Mouse (Mus musculus) embryonic facial prominence, embryonic 11.5 days (tissue): Measurements from ENCODE around the gene Lmx1b. TPM values are rescaled to one million over a fixed set of nuclear protein-coding genes. Genes with fewer than 3 reads are reported as not detected.
A peak's percentile ranks its signal among the peaks of the same experiment; 100 is the strongest.

ENCODE experiments used
- ATAC-seq: fragments of 200-750 bp; cut with Nextera tagmentation; replicated peaks from 2 replicates; pipeline ENCODE4 v1.8.0; 2017; ENCODE audit warnings: low read depth; ENCODE audit not compliant: insufficient number of reproducible peaks, low FRiP score, low TSS enrichment
- DNase-seq: peaks from one replicate; pipeline ENCODE4 v3.0.0-alpha.2; 2015; ENCODE audit warnings: low spot score
- H3K27ac ChIP-seq: fragments of 300-500 bp; sonication (generic); replicated peaks from 2 replicates; pipeline ENCODE4 v1.5.1; 2014; ENCODE audit warnings: mild to moderate bottlenecking, low read depth, low read length, control low read depth
- H3K27me3 ChIP-seq: fragments of 300-500 bp; sonication (generic); 2 replicates; pipeline ENCODE4 v1.6.1; 2014; ENCODE audit warnings: mild to moderate bottlenecking, low read length, moderate library complexity, mixed read lengths; ENCODE audit not compliant: control insufficient read depth, insufficient read depth
- H3K36me3 ChIP-seq: fragments of 300-500 bp; sonication (generic); replicated peaks from 2 replicates; pipeline ENCODE4 v1.6.1; 2014; ENCODE audit warnings: low read depth, mild to moderate bottlenecking, low read length, moderate library complexity, mixed read lengths; ENCODE audit not compliant: control insufficient read depth, insufficient read depth
- H3K4me1 ChIP-seq: fragments of 300-500 bp; sonication (generic); 2 replicates; pipeline ENCODE4 v1.6.1; 2014; ENCODE audit warnings: low read length, mixed read lengths; ENCODE audit not compliant: control insufficient read depth, insufficient read depth
- H3K4me2 ChIP-seq: fragments of 300-500 bp; sonication (generic); 2 replicates; pipeline ENCODE4 v1.6.1; 2014; ENCODE audit warnings: low read depth, mild to moderate bottlenecking, control low read depth, low read length, moderate library complexity
- H3K4me3 ChIP-seq: fragments of 300-500 bp; sonication (generic); 2 replicates; pipeline ENCODE4 v1.5.1; 2014; ENCODE audit warnings: low read depth, low read length, control low read depth
- H3K9ac ChIP-seq: fragments of 300-500 bp; sonication (generic); replicated peaks from 2 replicates; pipeline ENCODE4 v1.6.1; 2014; ENCODE audit warnings: mild to moderate bottlenecking, control low read depth, low read length
- H3K9me3 ChIP-seq: fragments of 300-500 bp; sonication (generic); replicated peaks from 2 replicates; pipeline ENCODE4 v1.6.1; 2016; ENCODE audit warnings: mild to moderate bottlenecking, low read length, inconsistent platforms, mixed read lengths; ENCODE audit not compliant: control insufficient read depth
- WGBS: fragments of 180-500 bp; shearing (Covaris S2); extraction: QIAGEN DNeasy Blood & Tissue Kit; methylation state at CpG from one replicate; pipeline ENCODE4 v1.1.7; 2014; 5-methylcytosine and 5-hydroxymethylcytosine counted together
- polyA plus RNA-seq: library from polyadenylated mRNA; unstranded; fragments of >200 nt; fragmentation: Nextera tagmentation; extraction: Ambion mirVana; gene quantifications from 2 replicates; pipeline ENCODE4 v1.2.1, GENCODE M21; 2014

The Lmx1b gene
- polyA plus RNA-seq, 1 experiment from 2014 or later, result 1.2 TPM

DNA sequence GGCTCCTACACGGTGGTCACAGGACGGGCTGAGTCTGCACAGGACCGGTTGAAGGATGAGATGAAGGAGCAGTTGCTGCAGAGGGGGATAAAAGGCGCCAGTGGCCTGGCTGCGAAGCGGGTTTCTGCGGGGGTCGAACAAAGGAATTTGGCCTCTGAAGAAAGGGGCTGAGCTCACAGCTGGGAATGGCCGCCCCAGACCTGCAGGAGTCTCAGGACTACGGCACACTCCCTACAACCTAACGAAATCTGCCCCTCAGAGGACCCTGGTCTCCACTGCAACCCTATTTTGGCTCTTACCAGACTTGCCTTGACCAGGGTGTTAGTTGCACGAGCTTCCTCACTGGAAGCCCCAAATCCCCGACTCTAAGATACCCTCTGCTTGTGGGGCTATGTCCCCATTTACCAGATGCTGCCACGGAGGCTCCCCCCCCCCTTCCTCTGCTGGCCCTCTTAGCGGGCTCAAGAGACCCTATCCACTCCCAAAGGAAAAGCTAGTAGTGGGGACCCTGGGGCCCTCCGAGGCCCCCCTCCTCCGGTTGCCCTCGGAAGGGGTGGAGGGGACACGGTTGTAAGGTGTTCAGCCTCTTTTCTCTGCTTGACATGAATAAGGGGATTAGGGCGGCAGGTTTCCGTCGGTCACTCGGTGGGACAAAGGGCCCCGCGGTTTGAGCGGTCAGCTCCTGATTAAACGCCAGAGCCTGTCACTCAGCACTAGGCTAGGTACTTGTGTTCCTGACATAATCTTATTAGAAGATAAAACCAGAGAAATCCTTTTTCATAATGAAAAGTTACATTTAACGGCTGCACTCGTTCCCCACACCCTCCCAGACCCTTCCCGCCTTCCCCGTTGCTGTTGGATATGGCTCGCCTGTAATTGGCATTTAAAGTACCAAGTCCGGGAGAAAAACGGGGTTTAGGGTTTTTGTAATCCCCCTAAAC lies 10.0 kb downstream of the Lmx1b start:
- Histone ChIP-seq H3K4me3 (no peak overlapping the region), H3K4me1 (peaks cover 14% of the 10 kb centered on the region), H3K27me3 (peaks cover 66% of the 10 kb centered on the region), H3K9ac (no peak overlapping the region), H3K27ac (no peak overlapping the region), H3K9me3 (no peaks in the 10 kb centered on the region), H3K36me3 (no peaks in the 10 kb centered on the region), H3K4me2 (no peak overlapping the region; the same call in 1 of the 2 replicates)
- 1% methylated on average over 34 of the region's 34 CpGs for WGBS
- ATAC-seq (no peak), DNase-seq (no peak)

DNA sequence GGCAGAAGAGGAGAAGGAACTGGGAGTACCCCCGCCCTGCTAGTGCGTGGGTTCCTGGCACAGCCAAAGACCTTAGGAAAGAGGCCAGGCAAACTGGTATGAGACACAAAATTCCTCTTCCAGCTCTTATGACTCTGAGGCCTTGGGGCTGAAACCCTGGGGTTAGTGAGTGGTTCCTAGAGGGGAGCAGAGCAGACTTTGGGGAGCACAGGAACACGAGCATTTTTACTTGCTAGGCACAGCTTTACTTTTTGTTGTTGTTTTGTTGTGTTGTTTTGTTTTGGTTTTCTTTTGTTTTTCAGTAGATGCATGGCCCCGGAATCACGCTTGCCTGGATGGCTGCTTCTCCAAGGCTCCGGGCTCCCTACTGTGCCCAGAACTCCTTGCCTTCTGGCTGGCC lies 10.7 kb downstream of the Lmx1b start:
- H3K4me3 ChIP-seq, result no peak overlapping the region
- WGBS, result 11% methylated on average over 6 of the region's 6 CpGs
- DNase-seq, result no peak

DNA sequence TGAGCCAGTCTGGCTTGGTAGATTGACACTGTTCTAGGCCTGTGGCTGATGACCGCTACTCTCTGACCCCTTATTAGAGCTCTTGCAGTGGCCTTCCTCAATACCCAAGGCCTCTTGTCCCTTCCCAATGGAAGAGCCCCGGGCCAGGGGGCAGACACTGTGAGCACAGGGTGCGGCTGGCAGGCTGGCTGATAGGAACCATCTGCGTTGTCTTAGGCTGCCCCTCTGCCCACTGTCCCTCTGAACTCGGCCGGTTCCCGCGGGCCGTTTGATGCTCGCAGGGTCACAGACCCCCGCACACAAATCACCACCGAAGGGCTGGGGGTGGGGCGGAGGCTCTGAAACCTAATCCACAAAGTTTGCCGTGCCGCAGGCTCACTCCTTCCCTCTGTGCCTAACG lies 11.5 kb downstream of the Lmx1b start:
- no peaks in the 10 kb centered on the region for H3K9me3 ChIP-seq
- peaks cover 14% of the 10 kb centered on the region for H3K4me1 ChIP-seq
- H3K4me3 ChIP-seq, result no peak overlapping the region
- ATAC-seq (no peak; the same call in 1 of the 2 replicates), DNase-seq (no peak)
- no peak overlapping the region for H3K9ac ChIP-seq
- no peak overlapping the region for H3K4me2 ChIP-seq
- H3K36me3 ChIP-seq, result no peaks in the 10 kb centered on the region
- peaks cover 54% of the 10 kb centered on the region for H3K27me3 ChIP-seq
- no peak overlapping the region for H3K27ac ChIP-seq
- under 1% methylated on average over 16 of the region's 16 CpGs for WGBS

More for the DNA sequence above, 10.7 kb downstream of the Lmx1b start:
- Histone ChIP-seq H3K36me3 (no peaks in the 10 kb centered on the region), H3K27me3 (peaks cover 63% of the 10 kb centered on the region), H3K4me1 (peaks cover 14% of the 10 kb centered on the region), H3K4me2 (no peak overlapping the region), H3K27ac (no peak overlapping the region), H3K9ac (no peak overlapping the region), H3K9me3 (no peaks in the 10 kb centered on the region)
- ATAC-seq, result no peak

DNA sequence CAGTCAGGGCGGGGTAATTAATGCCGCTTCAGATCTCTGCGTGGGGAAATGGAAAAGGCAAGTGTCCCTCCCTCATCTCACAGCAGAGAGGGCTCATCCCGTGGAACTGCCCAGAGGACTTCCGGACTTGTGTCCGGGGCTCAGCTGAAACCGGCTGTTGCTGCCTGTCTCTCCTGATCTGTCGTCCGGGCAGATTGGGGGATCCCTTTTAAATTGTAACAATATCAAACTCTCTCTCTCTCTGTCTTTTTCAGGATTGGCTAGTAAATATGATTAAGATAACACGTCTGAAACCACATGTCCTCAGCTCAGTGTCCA lies 13.3 kb downstream of the Lmx1b start:
- Histone ChIP-seq H3K36me3 (no peaks in the 10 kb centered on the region), H3K27me3 (peaks cover 37% of the 10 kb centered on the region), H3K9me3 (no peaks in the 10 kb centered on the region), H3K4me1 (peaks cover 11% of the 10 kb centered on the region), H3K4me3 (no peak overlapping the region), H3K27ac (no peak overlapping the region), H3K4me2 (no peak overlapping the region), H3K9ac (no peak overlapping the region)
- DNase-seq, result no peak
- WGBS, result 19% methylated on average over 10 of the region's 10 CpGs
- ATAC-seq, result no peak

DNA sequence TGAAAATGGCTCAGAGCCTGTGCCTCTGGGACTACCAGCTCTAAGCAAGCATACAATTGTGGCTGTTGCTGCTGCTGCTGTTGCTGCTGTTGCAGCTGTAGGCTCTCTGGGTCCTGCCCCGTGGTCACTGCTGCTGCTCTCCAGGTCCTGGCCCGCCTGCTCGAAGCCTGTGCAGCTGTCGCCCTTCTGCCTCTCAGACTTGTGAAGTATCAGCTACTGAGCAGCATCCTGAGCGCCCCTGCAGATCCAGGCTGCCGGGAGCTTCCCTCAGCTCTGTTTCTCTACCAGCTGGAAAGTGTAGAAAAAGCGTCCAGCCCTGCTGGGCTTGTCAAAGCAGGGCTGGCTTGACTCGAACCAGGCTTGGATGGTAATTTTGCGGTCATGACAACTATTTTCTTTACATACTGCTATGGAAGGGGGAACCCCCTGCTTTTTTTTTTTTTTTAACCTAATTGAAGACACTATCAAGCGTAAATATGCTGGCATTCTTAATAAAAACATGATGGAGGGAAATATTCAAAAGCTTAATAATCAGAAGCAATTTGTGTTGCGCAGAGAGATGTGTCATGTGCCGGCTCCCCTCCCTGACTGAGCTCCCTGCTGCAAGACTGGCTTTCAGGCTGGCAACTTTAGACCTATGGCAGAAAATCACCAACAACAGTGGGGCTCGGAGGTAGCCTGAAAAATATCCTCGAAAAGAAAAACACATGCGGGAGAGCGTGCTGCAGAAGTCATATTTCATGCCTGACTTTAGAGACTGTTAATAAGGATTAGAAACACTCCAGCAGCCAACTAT lies 13.9 kb downstream of the Lmx1b start:
- Histone ChIP-seq H3K9ac (no peak overlapping the region), H3K4me1 (peaks cover 6% of the 10 kb centered on the region; the same call in 1 of the 2 replicates), H3K36me3 (no peaks in the 10 kb centered on the region), H3K27ac (no peak overlapping the region), H3K4me2 (no peak overlapping the region), H3K27me3 (peaks cover 33% of the 10 kb centered on the region), H3K4me3 (no peak overlapping the region), H3K9me3 (no peaks in the 10 kb centered on the region)
- WGBS, result 25% methylated on average over 16 of the region's 16 CpGs
- ATAC-seq (no peak), DNase-seq (no peak)

DNA sequence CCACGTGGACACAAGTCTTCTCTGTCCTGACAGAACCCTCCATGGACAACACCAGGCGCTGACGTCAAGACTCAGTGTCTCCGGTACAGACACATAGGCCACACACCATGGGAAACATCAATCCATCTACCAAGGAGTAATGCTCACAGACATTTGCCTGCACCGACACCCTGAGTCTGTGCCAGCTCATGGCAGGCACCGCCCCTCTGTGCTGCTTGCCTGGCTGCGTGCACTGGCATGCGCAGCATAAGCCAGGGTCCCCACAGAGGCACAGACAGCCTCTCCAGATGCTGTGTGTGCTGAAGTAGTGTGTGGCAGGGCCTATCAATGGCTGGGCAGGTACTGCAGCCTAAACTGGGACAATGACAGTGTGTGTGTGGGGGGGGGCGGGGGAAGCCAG lies 22.6 kb downstream of the Lmx1b start:
- Histone ChIP-seq H3K4me2 (no peak overlapping the region), H3K9ac (no peak overlapping the region), H3K27me3 (peaks cover 41% of the 10 kb centered on the region), H3K36me3 (no peaks in the 10 kb centered on the region), H3K4me3 (no peak overlapping the region), H3K9me3 (no peaks in the 10 kb centered on the region), H3K27ac (no peak overlapping the region), H3K4me1 (peaks cover 11% of the 10 kb centered on the region)
- ATAC-seq, result no peak
- WGBS, result 80% methylated on average over 9 of the region's 9 CpGs
- no peak for DNase-seq

DNA sequence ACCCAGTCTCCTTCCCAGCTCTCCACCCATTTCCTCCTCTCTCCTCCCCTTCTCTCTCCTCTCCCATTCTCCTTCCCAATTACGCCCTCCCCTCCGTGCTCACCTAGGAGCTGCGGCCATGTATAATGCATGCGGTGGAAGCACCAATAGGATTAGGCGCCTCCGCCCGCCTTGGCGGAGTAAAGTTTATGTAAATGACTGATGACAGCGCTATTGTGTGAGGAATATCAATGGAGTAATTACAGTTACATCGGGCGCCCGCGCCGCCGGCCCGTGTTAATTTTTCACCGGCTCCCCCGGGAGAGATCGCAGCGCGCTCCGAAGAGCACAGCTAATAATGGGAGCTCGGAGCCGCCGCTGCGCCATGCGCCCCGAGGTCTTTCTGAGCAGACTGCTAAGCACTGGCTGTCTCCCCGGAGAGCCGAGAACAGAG lies 23.9 kb downstream of the Lmx1b start:
- ATAC-seq, result peak; percentile 74; the same call in 1 of the 2 replicates
- peaks cover 11% of the 10 kb centered on the region for H3K4me1 ChIP-seq

More for the DNA sequence above, 23.9 kb downstream of the Lmx1b start:
- H3K27me3 ChIP-seq, result peaks cover 39% of the 10 kb centered on the region
- no peak for DNase-seq
- H3K4me3 ChIP-seq, result peak overlapping the region; percentile 33
- no peaks in the 10 kb centered on the region for H3K36me3 ChIP-seq
- H3K27ac ChIP-seq, result no peak overlapping the region
- no peaks in the 10 kb centered on the region for H3K9me3 ChIP-seq
- H3K4me2 ChIP-seq, result peak overlapping the region; percentile 79
- under 1% methylated on average over 30 of the region's 30 CpGs for WGBS
- H3K9ac ChIP-seq, result no peak overlapping the region; the same call in 1 of the 2 replicates
